Mouse (Mus musculus): ENCODE results near the gene Hibadh.
"Not testable (repeated sequence)": the region's sequence is repeated elsewhere in the genome, so short reads cannot be mapped to it uniquely, and the experiment has no call there.

Gene Hibadh

DNA sequence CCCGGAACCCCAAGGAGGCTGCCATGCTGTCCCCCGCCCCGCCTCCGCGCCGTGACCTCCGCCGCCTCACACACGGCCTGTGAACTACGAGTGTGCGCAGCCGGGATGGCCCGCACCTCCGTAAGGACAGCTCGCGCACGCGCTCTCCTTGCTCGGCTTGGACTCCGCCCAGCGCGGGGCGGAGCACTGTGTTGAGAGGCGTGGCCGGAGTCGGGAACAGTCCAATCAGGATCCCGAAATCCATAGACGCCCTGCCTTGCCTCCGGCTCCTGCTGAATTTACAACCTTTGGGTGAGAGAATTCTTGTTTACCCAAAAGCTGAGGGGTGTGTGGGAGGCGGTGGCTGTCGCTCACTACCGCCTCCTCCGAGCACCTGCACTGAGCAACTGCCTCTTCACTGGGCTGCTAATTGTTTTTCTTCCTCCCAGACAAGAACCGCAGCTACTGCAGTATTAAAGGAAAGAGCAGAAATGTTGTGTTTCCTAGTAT lies at the start of gene Hibadh:
TSS of gene Hibadh (minus strand) at position 166 of the 489 bp plus-strand sequence.
- peak; percentile 98 for DNase-seq

DNA sequence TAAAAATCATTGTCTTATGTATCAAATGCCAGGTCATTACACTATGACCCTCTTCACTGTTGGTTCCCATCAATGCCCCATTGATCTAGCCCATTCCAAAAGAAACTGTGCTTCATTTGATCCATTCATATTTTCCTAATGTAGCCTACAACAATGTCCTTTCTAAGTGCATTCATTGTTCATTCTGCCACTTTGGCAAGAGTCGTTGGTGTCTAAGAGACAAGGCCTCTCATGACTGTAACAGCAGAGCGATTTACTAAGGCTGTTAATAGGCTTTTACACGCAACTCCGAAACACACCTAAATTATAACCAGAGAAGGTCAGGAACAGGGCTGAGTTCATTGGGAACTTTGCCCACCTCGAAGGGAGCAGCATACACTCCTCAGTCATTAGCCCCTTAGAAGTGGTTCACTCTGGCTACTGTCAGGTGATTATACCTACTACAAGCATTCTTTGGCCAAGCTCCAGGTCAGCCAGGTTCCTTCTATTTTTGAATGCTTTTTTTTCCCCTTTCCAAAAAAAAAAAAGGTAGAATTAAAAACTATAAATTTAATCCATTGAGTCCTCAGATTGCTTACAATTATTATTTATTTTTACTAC lies 46.8 kb upstream of the Hibadh start:
- no peak for DNase-seq

DNA sequence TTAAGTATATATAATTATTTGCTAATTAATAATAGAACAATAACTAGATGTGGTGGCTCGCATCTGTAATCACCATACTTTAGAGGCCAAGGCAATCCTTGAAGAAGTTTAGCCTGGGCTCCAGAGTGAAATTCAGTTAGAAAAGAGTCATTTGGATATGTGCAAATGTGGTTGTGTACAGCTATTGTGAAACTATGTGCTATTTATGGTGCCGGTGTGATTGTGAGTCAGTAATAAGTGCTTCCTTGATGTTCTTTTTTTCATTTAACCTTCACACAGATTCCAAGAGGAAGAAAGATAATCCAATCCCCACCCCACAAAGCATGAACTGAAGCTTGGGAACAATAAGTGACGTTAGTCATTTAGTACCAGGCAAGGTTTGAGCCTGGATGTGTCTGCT lies 42.4 kb upstream of the Hibadh start:
- DNase-seq, result no peak

DNA sequence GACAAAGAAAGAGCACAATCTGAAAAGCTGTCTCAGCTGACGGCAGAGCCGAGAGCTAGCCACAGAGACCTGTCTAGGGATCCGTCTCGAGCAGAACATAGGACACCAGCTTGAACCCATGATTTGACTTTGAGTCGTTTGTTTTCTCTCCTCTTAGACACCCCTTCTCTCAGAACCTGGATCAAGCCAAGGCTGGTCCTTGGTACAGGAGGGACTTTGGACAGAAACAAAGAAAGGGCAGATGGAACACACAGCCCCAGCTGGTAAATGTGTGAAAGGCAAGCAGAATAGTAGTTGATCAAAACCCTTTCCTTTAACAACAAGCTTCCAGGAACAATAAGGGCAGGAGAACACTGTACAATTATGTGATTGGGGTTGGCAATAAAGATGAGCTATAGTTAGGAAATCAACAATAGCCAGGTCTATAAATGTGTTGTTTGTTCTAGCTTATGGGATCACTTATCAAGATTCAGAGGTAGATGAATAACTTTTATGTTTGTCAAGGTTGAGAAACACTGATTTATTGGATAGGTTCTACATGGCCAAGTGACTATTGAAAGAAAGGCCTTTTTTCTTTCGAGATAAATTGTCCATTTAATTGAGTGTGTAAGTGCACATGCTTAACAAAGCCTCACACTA lies 41.8 kb upstream of the Hibadh start:
- no peak for DNase-seq

DNA sequence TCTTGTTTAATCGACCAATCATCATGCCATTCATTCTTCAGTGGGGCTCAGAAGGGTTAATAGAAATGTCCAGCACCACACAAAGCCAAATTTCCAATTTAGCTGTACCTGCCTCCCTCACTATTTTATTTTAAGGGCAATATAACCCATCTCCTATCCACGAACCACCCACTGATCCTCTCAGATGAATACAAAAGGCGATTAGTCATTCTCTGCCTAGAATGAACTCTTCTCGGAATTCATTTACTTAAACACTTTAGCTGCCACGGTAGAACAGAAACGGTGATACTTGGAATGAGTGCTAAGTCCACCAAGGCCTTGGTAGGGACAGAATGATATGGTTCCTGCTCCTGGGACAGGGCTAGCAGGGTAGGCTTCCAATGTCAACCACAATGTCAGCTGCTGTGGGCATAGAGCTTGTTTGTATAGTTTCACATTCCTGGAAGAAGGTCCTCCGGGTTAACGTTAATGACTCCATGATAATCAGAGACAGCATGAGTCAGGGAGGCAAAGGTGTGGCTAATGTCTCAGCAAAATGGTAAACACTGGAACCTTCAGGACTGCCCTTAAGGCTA lies 40.4 kb upstream of the Hibadh start:
- no peak for DNase-seq

DNA sequence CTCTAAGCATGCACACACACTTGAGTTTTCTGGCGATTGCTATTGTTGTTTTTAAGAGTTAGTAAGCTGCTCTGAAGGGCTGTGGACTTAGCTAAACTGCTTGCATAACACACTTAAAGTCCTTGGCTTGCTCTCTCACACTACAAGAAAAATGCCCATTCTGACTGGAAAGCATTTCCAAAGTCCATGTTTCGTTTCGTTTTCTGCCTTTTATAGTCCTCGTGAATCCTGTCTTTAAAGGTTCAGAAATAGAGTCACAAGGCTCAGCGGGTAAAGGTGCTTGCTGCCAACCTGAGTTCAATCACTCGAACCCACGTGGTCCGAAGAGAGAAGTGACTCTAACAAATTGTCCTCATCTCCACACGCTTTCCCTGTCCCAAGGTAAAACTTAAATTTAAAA lies 39.4 kb upstream of the Hibadh start:
- no peak for DNase-seq

DNA sequence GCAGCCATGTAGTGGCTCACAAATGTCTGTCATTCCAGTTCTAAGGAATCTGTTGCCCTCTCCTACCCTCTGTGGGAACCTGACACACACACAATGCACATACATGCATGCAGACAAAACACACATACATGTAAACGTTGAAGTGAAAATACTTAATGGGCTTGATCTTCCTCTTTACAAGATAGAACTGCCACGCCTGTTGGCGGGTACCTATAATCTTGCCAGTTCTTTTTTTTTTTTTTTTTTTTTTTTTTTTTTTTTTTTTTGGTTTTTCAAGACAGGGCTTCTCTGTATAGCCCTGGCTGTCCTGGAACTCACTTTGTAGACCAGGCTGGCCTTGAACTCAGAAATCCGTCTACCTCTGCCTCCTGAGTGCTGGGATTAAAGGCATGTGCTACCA lies 37.3 kb upstream of the Hibadh start:
- DNase-seq, result not testable (repeated sequence)

DNA sequence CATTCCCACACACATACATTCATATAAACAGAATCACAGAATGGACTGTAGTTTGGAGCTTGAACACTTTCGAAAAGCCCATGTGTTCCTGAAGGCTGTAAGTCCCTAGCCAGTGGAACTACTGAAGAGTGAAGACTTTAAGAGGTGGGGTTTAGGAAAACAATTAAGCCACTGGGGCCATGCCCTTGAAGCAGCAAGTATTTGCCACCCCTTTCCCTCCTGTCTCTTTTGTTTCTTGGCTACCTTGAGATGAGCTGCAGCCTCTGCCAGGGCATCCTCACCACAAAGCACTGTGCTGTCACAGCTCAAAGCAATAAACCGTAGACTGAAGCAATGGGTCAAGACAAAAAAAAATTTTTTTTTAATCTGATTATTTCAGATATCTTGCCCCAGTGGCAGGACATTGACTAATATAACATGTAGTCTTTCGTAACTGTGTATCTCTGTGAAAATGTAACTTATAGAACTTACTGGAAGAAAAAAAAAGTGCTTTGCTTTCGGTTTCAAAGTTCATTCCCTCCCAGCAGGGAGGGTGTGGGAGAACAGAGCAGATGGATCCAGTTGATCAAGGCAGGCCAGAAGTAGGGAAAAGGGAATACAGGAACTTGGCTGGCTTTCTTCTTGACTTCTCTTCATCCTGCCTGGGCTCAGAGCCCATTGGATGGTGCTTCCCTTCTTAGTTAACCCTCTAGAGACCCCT lies 35.2 kb upstream of the Hibadh start:
- no peak for DNase-seq

DNA sequence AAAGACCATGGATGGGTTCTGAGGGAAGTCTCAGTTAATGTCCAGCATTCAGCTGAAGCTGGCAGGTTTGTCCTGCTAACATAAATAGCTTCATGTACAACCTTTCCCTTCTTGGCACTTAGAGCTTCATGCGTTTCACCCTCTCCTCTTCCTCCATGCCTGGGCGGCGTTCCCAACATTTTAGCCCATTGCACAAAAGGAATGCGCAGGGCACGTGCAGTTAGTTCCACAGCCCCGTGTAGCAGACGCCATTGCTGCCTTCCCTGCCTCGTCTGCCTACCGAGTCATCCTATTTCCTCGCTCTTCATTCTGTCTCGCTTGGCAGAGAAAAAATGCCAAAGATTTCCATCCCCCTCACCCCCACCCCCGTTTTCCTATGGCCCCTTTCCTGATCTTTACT lies 34.4 kb upstream of the Hibadh start:
- no peak for DNase-seq

DNA sequence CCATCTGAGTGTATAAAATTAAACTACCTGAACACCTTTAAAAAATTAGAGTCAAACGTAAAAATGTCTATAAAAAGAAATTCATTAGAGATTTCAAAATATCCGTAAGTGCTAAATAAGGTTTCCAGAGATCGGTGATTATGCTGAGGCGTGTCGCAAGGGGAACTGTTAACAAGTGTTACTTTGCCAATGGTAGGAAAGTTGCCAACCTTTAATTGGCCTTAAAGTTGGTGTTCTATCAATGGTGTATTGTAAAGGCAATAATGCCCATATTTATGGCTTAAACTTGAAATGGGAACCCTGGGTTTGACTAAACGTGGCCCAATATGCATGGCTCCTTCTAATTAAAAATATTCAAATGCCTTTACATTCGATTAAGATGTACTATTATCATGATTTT lies 33.5 kb upstream of the Hibadh start:
- DNase-seq, result no peak

DNA sequence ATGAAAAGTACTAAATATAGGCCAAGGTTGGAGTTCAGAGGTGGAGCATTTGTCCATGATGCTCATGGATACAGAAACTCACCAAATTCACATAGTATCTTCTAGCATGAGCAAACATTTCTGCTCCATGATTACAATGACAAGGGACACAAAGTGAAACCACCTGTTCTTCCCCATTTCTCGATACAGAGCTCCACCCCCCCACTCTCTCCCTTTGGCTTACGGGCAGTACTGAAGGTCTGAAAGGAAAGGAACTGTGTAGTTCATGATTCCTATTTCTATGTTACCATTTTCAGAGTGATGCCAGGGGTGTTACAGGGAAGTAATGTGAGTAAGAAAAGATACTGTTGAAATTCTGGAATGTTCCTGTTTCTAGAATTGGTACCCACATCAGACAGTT lies 32.4 kb upstream of the Hibadh start:
- no peak for DNase-seq

DNA sequence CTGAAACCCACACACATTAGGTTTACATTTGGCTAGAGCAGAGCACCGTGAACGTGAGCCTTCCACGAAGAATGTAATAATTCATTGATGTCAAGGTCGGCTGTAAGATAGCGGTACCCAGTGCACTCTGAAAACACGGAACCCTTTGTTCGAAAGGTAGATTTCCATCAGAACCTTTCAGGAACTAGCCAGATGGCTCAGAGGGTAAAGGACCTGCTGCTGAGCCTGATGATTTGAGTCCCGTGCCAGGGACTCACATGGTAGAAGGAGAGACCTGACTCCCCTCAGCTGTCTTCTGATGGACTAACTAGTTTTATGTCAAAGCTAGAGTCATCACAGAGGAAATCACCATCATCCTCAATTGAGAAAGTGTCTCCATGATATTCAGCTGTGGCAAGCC lies 31.6 kb upstream of the Hibadh start:
- DNase-seq, result no peak

DNA sequence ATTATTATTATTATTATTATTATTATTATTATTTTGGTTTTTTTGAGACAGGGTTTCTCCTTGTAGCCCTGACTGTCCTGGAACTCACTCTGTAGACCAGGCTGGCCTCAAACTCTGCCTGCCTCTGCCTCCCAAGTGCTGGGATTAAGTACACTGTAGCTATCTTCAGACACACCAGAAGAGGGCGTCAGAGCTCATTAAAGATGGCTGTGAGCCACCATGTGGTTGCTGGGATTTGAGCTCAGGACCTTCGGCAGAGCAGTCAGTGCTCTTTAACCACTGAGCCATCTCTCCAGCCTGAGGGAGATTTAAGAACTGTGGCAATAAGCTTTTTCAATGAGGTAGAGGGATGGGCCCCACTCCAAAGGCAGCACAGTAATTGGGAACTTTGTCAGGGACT lies 29.7 kb upstream of the Hibadh start:
- not testable (repeated sequence) for DNase-seq

DNA sequence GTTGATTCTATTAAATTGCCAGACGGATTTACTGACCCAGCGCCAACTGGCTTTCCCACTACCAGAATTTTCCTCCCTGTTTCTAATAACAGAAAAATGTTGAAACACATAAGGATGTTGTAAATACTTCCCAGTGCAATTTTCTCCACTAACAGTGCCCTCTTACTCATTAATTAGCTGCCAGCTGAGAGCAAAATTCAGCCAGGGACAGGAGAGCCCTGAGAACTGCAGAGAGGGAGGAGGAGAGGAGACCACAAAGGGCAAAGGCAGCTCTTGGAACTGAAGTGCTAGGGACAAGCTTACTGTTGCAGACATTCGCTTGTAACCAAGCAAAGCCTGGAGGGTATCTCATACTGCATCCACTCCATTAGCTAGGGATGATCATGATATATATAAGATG lies 27.5 kb upstream of the Hibadh start:
- no peak for DNase-seq

DNA sequence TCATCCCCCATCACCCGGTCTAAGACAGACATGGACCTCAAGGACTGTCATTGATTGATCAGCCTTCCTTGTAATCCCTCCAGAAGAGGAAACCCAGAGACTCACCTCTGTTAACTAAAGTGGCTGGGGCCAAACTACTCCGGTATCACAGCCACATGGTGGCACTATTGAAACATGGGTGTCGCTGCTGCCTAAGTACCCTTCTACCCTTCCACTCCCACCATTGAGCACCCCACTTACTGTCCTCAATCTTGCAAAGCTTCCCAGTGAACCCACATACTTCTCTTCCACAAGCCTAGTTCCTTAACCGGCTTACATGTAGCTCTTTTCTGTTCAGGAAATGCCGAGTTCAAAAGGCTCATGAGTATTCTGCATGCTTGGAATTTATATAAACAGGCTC lies 22.8 kb upstream of the Hibadh start:
- no peak for DNase-seq

DNA sequence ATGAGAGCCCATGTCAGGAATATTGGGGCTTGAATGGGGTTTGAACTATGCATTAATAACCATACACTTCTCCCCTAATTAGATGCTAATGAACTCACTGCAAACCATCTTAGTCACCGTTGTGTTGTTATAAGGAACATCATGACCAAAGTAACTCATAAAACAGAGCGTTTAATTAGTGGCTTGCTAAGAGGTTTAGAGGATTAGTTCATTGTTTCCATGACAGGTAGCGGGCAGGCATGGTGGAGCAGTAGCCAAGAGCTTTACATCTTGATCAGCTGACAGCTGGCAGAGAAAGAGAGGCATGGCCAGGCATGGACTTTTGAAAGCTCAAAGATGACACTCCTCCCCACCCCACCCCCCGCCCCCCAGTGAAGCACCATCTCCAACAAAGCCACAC lies 15.1 kb upstream of the Hibadh start:
- no peak for DNase-seq

DNA sequence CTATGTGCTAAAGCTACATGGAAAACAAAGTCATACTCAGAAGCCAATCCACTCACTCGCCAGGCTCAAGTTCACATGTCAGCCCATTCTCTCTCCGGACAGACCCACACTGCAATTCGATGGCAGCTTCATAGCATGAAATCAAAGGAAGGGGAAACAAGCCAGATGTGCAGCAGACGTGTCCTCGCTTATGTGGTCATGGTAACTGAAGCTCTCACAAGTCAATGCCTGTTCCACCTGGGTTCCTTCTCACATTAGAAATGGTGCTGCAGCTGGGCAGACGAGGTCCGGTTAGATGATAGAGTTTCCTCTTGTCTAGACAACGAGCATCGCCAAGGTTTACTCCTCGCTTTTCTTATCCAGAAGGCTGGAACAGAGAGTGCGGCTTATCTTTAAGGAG lies 8.6 kb upstream of the Hibadh start:
- no peak for DNase-seq

DNA sequence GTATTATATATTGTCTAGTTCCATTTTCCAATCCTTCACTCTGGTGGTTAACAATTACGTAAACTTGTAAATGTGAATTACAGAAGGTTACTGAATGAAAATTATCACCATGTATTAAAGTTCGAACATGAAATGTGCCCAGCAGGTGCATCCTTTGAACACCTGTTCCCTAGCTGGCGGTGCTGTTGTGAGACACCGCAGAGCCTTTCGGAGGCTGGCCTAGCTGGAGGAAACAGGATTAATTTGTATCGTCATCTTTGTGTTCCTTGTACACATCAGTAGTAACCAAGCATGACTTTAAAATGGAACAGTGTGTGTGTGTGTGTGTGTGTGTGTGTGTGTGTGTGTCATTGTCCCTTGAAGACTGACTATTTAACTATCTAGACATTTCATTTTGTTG lies 7.8 kb upstream of the Hibadh start:
- DNase-seq, result no peak

DNA sequence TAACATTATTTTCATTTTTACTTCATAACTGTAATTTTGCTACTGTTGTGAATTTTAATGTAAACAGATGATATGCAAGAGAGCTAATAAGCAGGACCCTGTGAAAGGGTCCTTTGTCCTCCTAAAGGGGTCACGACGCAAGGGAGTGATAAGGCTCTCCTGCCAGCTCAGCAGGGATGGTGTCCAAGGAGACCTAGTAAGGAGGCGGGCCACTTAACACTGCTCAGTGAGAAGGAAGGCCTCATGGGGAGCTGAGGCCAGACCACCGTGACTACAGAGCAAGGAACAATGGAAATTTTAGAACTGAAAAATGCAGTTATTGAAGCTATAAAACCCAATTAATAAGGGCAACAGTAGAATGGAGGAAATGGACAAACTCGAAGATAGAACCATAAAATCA lies 5.7 kb upstream of the Hibadh start:
- no peak for DNase-seq

DNA sequence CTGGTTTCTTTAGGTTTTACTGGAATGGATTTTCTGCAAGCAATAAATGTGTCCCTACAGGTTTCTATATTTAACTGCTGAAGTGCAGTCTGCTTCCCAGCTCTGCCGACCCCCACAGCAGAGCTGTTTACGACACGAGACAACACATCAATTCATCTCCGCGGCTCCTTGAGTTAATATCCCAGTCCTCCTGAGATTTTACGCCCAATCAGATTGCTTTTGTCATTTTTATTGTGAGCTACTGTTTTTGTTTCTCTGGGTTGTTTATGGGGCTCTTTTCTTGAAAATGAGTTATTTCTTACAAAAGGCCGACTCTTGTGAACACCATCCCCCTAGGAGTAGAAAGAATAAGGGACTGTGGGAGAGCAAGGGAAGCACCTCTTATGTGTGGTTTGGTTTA lies 2.0 kb upstream of the Hibadh start:
- DNase-seq, result no peak

DNA sequence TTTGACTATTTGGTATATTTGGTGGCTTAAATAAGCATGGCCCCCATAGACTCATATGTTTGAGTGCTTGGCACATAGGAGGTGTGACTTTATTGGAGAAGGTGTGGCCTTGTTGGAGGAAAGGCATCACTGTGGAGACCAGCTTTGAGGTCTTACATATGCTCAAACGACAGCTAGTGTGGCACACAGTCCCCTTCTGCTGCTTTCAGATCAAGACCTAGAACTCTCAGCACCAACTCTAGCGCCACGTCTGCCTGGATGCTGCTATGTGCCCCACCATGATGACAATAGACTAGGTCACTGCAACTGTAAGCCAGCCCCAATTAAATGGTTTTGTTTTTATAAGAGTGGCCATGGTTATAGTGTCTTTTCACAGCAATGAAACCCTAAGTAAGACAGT lies 887 bp upstream of the Hibadh start:
- peak in 1 of 2 experiments; percentile 4 for DNase-seq

DNA sequence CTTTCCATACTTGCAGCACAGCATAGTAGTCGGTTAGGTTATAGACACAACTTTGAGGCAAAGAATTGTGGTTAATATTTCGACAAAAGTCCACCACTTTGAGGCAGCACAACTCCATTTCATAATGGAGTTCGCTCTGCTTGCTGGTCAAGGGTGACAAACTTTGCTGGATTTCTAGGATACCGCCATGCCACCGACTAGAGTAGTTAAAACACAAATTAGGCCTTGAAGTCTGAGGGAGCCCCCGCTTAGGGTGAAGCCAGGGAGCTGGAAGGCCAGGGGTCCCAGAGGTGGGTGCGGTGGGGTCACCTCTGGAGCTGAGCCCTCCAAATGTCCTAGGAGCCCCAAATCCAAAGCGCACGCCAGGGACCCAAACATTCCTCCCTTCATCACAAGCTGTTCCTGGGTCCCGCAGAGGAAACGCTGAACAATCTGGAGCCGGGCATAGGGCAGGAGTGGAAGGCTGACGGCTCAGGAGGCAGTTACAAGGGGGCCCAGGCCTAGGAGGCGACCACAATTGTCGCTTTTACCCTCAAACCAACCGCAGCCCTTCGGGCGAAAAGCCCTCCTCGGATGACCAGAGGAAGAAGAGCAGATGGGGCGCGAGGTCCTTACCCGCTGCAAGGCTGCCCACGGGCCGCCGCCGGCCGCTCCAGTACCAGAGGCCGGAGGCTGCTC lies 504 bp downstream of the Hibadh start:
- no peak for DNase-seq

DNA sequence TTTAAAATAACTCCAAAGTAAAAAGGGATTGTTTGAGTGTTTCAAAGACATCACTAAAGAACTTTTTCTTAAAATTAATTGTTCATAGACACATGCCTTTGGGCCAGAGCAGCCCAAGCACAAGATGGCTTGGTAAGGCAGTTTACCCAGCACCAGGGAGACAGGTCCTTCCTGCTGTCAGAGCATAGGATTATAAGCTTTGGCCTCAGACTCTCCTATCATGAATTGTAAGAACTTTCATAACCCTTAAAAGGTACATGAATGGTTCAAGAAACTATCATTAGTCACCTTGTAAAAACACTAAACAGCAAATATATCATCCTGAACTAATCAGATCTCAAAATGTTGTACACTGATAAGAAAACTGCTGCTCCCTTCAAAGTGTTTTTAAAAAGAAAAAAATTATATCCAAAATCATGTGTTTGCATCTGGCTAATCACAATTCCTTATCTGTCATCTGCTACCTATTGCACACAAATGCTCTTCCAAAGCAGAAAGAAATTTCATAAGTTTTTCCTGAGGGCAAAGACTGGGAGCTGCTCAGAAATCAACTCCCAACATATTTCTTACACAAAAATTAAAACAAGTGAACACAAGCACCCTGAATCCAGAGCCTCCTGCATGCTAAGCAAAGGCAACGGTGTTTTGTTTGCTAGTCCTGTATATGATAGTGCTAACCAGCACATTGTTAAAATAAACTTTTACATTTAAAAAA lies 1.6 kb downstream of the Hibadh start:
- no peak for DNase-seq

Data from cerebellum, postnatal 36 days (tissue).